Mouse (Mus musculus): ENCODE measurements around the gene Hcfc2.

- TF ChIP-seq POLR2A (IDR thresholded peaks at IDR 0.05; ENCODE audit: extremely low read depth, insufficient read depth, low read length) (no peak), CTCF (IDR thresholded peaks at IDR 0.05; ENCODE audit: extremely low read depth, insufficient read depth, low read length) (no peak)
Measured at GRCm38 (mm10) chr10:82741876-82742275, 45.9 kb downstream of the Hcfc2 start.

Data from cortical plate, adult 2 months (tissue).